Mouse (Mus musculus) thymus, adult 2 months (tissue): ENCODE results near the gene Klhl41. TPM values are rescaled to one million over a fixed set of nuclear protein-coding genes. Genes with fewer than 3 reads are reported as not detected.

Experiments
- DNase-seq: peaks from one replicate; pipeline ENCODE4 v3.0.0; 2021
- H3K27ac ChIP-seq: fragments of 200-500 bp; 2 replicates; pipeline ENCODE4 v1.5.1; 2012; ENCODE audit warnings: low read length, control low read depth; ENCODE audit not compliant: control insufficient read depth, insufficient read depth
- H3K27me3 ChIP-seq: fragments of 200-500 bp; 2 replicates; pipeline ENCODE4 v1.6.1; 2012; ENCODE audit warnings: mild to moderate bottlenecking, low read length, moderate library complexity, mixed read lengths; ENCODE audit not compliant: control insufficient read depth, insufficient read depth
- H3K36me3 ChIP-seq: fragments of 200-500 bp; 2 replicates; pipeline ENCODE4 v1.6.1; 2012; ENCODE audit warnings: mild to moderate bottlenecking, low read length, moderate library complexity; ENCODE audit not compliant: control insufficient read depth, insufficient read depth
- H3K4me1 ChIP-seq: fragments of 200-500 bp; replicated peaks from 2 replicates; pipeline ENCODE4 v1.6.1; 2012; ENCODE audit warnings: low read length; ENCODE audit not compliant: control insufficient read depth, insufficient read depth
- H3K4me3 ChIP-seq: fragments of 200-500 bp; 2 replicates; pipeline ENCODE4 v1.5.1; 2012; ENCODE audit warnings: mild to moderate bottlenecking, low read length, control low read depth, moderate library complexity; ENCODE audit not compliant: control insufficient read depth, insufficient read depth
- CTCF ChIP-seq: fragments of 200-500 bp; IDR thresholded peaks from 2 replicates; pipeline ENCODE4 v1.5.1; 2012; ENCODE audit warnings: mild to moderate bottlenecking, control low read depth, low read length, moderate library complexity, borderline replicate concordance; ENCODE audit not compliant: control insufficient read depth, poor library complexity, insufficient read depth; ENCODE audit errors: extremely low read depth
- POLR2A ChIP-seq: fragments of 200-500 bp; IDR thresholded peaks from 2 replicates; pipeline ENCODE4 v1.6.1; 2012; ENCODE audit warnings: mild to moderate bottlenecking, low read length, control low read depth, moderate library complexity; ENCODE audit not compliant: control insufficient read depth, poor library complexity, insufficient read depth; ENCODE audit errors: extremely low read depth
- WGBS: fragments of 180-500 bp; shearing (Covaris S2); methylation state at CpG from one replicate; pipeline ENCODE4 v1.1.7; 2018; 5-methylcytosine and 5-hydroxymethylcytosine counted together
- polyA plus RNA-seq: library from polyadenylated mRNA; depleted of rRNA; stranded (reverse); fragments of >200 nt; gene quantifications from 2 replicates; pipeline ENCODE4 v1.2.3, GENCODE M21; 2012

The Klhl41 gene
- polyA plus RNA-seq, 1 experiment: 0.43 TPM

- H3K4me1 ChIP-seq: no peaks in the 10 kb centered on the region
- no peak overlapping the region for H3K4me3 ChIP-seq
- WGBS: 96% methylated on average over 8 of the region's 8 CpGs
- peaks cover 15% of the 10 kb centered on the region; the same call in 1 of the 2 replicates for H3K36me3 ChIP-seq
- no peak overlapping the region for H3K27ac ChIP-seq
- no peak for DNase-seq
- no peak for TF ChIP-seq POLR2A
- no peak for TF ChIP-seq CTCF
- no peaks in the 10 kb centered on the region for H3K27me3 ChIP-seq
Observed at GRCm38 (mm10) chr2:69700446-69700845, 30.5 kb downstream of the Klhl41 start.

- no peaks in the 10 kb centered on the region for H3K4me1 ChIP-seq
- no peak overlapping the region for H3K4me3 ChIP-seq
- 0 out of 2 replicates have a peak, but pooled peaks cover under 1% of the 10 kb centered on the region for H3K36me3 ChIP-seq
- TF ChIP-seq CTCF (no peak), POLR2A (no peak)
- no peak overlapping the region for H3K27ac ChIP-seq
- no peaks in the 10 kb centered on the region for H3K27me3 ChIP-seq
- 92% methylated on average over 14 of the region's 14 CpGs for WGBS
- DNase-seq: no peak
Observed at GRCm38 (mm10) chr2:69712171-69712570, 42.3 kb downstream of the Klhl41 start.

GRCm38 (mm10) chr2:69712981-69713625, 43.2 kb downstream of the Klhl41 start, which contains the start of gene Fastkd1:
Gene Fastkd1 (minus strand): TSS chr2:69713516.
- no peaks in the 10 kb centered on the region for H3K36me3 ChIP-seq
- TF ChIP-seq CTCF: no peak
- TF ChIP-seq POLR2A: no peak
- H3K27ac ChIP-seq: no peak within 1 kb of the TSS
- peak; percentile 84 for DNase-seq
- H3K27me3 ChIP-seq: no peaks in the 10 kb centered on the region
- WGBS: under 1% methylated on average over 39 of the region's 39 CpGs
- peak within 1 kb of the TSS; percentile 82 for H3K4me3 ChIP-seq
- no peaks in the 10 kb centered on the region for H3K4me1 ChIP-seq

- 18% methylated on average over 4 of the region's 4 CpGs for WGBS
- H3K27me3 ChIP-seq: no peaks in the 10 kb centered on the region
- no peaks in the 10 kb centered on the region for H3K4me1 ChIP-seq
- TF ChIP-seq POLR2A (no peak), CTCF (no peak)
- H3K36me3 ChIP-seq: no peaks in the 10 kb centered on the region
- H3K4me3 ChIP-seq: no peak overlapping the region
- no peak overlapping the region for H3K27ac ChIP-seq
- no peak for DNase-seq
Observed at GRCm38 (mm10) chr2:69713626-69714014, 43.7 kb downstream of the Klhl41 start.

GRCm38 (mm10) chr2:69714126-69714525, 44.2 kb downstream of the Klhl41 start:
- Histone ChIP-seq H3K4me3 (no peak overlapping the region), H3K27ac (no peak overlapping the region), H3K27me3 (no peaks in the 10 kb centered on the region), H3K36me3 (no peaks in the 10 kb centered on the region), H3K4me1 (no peaks in the 10 kb centered on the region)
- TF ChIP-seq CTCF (no peak), POLR2A (no peak)
- WGBS: 87% methylated on average over 5 of the region's 5 CpGs
- no peak for DNase-seq

- Histone ChIP-seq H3K4me1 (no peaks in the 10 kb centered on the region), H3K36me3 (no peaks in the 10 kb centered on the region), H3K27me3 (no peaks in the 10 kb centered on the region), H3K27ac (no peak overlapping the region), H3K4me3 (no peak overlapping the region)
- no peak for DNase-seq
- 60% methylated on average over 3 of the region's 3 CpGs for WGBS
- TF ChIP-seq CTCF (no peak), POLR2A (no peak)
Observed at GRCm38 (mm10) chr2:69716483-69716882, 46.6 kb downstream of the Klhl41 start.
